Mouse (Mus musculus) thymus, adult 18-20 months (tissue): ENCODE results near the gene Sufu.

Experiments used
- DNase-seq, 2 experiments: peaks; one replicate each; pipeline ENCODE4 v3.0.0; 2022; ENCODE audit warnings: mixed read lengths in 2 of 2

Gene Sufu

DNA sequence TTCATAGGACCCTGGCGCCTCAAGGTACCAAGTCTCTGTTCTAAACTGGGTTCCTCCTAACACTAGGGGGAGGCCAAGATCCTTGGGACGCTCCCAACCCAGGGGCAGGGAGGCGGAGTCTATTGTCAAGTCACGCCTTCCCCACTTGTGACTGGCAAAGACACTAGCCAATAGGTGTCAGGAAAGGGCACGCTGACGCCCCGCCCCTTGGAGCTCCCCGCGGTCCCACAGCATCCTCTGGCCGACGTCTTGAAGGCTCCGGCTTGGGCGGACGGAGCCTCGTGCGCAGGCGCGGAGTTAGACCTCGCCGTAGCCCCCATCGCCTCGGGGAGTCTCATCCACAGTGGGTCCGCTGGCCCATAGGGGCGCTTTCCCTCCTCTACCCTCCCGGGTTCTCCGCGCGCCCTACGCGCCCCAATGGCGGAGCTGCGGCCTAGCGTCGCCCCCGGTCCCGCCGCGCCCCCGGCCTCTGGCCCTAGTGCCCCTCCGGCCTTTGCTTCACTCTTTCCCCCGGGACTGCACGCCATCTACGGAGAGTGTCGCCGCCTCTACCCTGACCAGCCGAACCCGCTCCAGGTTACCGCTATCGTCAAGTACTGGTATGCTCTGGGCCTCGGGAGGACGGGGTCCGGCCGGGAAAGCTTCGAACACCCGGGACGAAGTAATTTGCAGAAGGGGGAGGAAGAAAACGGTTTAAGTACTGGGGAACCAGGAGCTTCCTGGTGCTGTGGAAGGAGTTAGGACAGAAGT, at the start of gene Sufu:
Gene Sufu, plus strand, starts transcription at position 211 of the 750 bp plus-strand sequence.
- peak; percentile 98 for DNase-seq

GRCm38 (mm10) chr19:46347146-46347545, 49.5 kb upstream of the Sufu start:
- DNase-seq, result no peak

DNA sequence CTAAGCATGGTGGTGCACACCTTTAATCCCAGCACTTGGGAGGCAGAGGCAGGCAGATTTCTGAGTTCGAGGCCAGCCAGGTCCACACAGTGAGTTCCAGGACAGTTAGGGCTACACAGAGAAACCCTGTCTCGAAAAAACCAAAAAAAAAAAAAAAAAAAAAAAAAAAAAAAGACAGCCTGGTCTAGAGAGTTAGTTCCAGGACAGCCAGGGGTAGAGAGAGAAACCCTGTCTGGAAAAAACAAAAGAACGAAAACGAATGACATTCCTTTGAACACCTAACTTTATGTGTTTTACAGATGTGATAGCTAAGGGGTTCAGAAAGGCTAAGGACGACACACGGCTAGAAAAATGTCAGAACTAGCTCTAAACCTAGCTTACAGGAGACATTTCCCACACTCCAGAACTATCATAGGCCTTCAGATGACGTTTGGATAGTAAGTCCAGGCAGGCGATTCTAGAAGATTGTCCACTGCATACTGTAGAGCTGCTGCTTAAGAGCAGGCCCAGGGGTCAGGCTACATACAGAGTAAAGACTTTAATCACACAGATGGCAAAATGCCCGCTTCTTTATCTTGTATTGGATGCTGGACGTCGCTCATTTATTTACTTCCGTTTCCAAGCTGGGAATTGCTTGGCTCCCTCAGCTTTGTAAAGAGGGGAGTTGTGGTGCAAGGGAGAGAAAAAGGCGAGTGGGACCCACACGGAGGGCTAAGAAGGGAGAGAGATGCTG, 48.6 kb upstream of the Sufu start:
- no peak for DNase-seq

- DNase-seq, result peak in 1 of 2 experiments; percentile 16
Observed at GRCm38 (mm10) chr19:46348761-46349458, 47.8 kb upstream of the Sufu start.

- no peak for DNase-seq
Observed at GRCm38 (mm10) chr19:46349550-46349949, 47.1 kb upstream of the Sufu start.

GRCm38 (mm10) chr19:46350168-46350932, 46.3 kb upstream of the Sufu start, which contains the start of gene 2310034G01Rik:
2310034G01Rik (minus strand) TSS chr19:46350302.
- no peak for DNase-seq

- DNase-seq, result peak; percentile 82 to 84
Observed at GRCm38 (mm10) chr19:46356701-46357138, 40.0 kb upstream of the Sufu start.

DNA sequence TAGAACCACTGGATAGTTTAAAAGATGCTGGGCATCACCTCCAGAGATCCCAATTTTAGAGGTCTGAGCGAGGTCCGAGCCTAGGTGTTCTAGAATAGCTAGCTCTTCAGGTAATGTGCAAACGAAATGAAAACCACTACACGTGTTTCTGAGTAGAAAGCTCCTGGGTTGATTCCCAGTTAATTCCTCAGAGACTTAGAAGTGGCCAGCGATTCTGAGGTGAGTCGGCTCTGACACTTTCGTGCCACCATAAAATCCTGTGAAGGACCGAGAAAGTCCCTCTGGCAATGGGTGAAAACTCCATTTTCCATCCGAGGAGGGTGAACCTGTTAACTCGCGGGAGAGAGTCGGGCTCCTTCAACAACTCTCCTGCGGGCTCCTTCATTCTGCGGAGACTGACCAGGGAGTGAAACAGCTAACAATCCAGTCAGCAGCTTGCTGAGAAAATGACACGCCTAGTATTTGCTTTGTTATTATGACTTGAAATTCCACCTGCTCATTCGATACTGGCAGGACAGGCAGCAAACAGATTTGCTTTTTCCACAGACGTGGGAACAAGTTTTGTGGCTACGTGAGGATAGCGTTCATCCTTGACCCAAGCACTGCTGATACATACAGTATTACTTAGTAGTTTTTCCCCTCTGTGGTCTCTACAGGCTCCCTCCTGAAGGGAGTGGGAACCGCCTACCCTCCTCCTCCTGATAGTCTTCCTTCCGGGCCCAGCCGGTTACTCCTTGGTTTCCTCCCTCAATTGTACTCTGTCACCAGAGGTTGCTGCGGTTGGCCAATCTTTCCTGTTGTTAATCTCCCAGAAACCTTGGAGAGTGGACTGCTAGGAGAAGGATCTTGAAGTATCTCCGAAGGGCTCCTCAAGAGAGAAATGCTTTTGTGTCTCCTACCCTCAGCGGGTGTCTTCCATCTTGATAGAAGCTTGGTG, 39.1 kb upstream of the Sufu start:
- DNase-seq, result no peak

DNA sequence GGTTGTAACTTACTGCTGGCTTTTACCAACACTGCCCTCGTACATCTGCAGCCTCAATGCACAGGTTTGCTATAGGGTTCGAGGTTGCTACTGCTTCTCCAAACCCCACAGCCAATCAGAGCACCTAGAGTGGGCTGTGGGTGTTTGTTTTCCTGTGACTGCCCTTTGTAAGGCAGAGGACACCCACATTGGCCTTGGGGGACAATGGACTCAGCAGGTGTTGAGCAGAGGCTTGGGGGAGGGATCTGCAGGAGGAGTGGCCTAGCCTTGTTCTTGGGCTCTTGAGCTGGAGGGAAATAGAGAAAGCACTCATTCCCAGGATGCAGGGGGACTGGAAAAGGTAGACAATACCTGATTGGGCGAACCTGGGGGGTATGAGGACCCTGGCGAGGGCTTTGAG, 38.3 kb upstream of the Sufu start:
- DNase-seq, result no peak

GRCm38 (mm10) chr19:46362104-46362503, 34.6 kb upstream of the Sufu start:
- no peak for DNase-seq

DNA sequence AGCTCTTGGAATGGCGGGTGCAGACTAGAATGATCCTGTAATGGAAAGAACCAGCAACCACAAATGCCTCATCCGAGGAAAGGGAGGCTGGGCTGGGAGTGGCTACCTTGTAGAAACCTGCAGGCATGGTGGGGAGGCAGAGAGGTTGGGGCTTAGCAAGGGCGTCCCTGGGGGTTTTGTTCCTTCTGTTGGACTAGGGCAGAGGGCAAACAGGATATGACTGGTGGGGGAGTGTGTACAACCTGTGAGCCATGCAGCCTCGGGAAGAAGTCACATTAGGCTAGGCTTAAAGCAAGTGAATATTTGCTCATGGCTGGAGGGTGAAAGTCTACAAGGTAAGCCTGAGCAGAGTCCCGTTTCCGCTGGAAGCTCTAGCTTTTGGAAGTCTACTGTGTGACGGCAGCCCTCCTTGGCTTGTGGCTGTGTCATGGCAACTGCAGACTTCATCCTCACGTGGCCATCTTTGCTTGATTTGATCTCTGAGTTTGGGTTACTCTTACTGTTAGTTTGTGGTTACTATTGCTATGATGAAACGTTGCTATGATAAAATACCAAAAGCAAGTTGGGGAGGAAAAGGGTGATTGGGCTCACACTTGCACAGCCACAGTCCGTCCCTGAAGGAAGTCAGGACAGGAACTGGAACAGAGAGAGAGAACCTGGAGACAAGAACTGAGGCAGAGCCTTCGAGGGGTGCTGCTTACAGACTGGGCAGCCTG, 33.2 kb upstream of the Sufu start:
- no peak for DNase-seq

DNA sequence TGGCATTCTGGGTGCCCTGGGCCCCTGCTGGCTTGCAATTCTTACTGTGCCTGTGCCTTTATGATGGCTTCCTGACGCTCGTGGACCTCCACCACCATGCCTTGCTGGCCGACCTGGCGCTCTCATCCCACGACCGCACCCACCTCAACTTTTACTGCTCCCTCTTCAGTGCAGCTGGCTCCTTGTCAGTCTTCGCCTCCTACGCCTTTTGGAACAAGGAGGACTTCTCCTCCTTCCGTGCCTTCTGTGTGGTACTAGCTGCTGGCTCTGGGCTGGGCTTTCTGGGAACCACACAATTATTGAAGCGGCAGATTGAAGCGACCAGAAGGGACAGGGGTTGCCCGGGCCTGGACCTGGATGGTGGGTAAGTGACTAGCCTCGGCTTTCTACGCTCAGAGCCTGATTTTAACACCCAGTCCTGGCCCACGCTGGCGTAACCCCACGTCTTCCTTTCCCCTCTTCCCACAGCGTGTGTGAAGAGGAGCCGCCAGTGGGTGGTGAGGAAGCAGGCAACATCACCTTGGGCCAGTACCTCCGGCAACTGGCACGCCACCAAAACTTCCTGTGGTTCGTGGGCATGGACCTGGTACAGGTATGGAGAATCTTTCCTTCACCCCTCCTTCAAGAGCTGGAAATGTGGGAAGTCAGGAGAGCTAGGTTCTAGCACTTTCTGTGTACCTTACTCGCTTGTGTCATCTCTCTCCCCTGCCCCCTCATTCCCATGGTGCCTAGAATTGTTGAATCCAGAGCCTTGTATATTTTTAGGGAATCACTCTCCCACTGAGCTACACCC, 28.7 kb upstream of the Sufu start:
- no peak for DNase-seq

DNA sequence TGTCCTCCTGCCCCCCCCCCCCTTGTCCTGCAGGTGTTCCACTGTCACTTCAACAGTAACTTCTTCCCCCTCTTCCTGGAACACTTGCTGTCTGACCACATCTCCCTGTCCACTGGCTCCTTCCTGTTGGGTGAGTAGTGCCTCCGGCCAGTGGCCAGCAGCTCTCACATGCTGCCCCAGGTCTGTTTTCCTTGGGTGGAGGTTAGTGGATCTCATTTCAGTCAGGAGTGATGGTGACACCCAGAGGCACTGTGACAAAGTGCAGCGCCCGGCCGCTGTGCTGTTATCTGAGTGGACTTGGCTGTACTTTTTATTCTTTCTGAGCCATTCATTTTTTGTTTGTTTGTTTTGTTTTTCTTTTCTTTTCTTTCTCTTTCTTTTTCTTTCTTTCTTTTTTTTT, 27.5 kb upstream of the Sufu start:
- no peak for DNase-seq

- no peak for DNase-seq
Observed at GRCm38 (mm10) chr19:46374477-46375088, 22.1 kb upstream of the Sufu start.

DNA sequence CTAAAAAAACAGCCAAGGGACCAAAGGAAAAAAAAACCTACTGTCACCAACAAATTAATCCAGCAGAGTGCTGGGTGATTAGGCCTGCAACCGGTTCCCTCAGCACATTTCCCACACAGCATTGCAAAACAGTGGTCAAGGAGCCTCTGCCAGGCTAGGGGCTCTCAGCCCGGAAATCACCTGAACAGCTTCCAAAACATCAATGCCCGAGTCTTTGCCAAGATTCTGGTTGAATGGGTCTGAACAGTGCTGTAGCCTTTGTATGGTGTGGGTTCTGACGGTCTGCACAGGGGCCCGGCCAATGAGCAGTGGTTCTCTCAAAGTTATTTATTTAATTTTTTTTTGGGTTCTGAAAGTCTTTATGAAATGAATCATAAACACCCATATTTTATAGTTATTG, 21.2 kb upstream of the Sufu start:
- DNase-seq, result no peak

DNA sequence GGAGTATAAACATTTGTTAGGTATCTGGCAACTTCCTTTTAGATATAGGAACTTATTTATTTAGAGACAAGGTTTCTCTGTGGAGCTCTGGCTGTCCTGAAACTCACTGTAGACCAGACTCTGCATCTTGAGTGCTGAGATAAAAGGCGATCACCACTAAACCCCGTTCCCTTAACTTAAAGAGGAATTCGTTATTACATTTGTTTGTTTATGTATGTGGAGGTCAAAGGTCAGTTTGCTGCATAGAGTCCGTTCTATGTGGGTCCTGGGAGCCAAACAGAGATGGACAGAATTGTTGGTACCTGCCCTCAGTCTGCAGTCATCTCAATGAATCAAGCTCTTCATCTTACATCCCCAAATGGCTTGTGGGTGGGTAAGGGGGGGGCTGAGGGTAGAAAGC, 20.8 kb upstream of the Sufu start:
- DNase-seq, result no peak

GRCm38 (mm10) chr19:46382275-46382674, 14.4 kb upstream of the Sufu start:
- DNase-seq, result no peak

DNA sequence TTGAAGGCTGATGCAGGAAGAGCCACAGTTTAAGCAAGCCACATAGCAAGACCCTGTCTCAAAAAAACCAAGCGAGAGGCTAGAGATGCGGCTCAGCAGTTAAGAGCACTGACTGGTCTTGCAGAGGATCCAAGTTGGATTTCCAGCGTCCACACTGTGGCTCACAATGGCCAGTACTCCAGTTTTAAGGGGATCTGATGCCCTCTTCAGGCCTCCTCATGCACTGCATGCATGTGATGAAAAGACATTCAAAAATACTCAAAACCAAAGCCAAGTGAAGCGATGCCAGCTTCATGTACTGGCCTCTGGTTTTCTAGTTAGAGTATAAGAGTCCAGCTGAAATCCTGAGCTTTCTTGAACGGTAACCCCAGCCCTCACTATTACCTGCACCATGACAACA, 6.8 kb upstream of the Sufu start:
- no peak for DNase-seq

- DNase-seq, result no peak
Observed at GRCm38 (mm10) chr19:46392018-46392417, 4.7 kb upstream of the Sufu start.

- DNase-seq, result no peak
Observed at GRCm38 (mm10) chr19:46394712-46395108, 2.0 kb upstream of the Sufu start.
